Mouse (Mus musculus): ENCODE measurements around the gene Nsd2.
"Not testable (repeated sequence)": the region's sequence is repeated elsewhere in the genome, so short reads cannot be mapped to it uniquely, and the experiment has no call there.

The Nsd2 gene

DNA sequence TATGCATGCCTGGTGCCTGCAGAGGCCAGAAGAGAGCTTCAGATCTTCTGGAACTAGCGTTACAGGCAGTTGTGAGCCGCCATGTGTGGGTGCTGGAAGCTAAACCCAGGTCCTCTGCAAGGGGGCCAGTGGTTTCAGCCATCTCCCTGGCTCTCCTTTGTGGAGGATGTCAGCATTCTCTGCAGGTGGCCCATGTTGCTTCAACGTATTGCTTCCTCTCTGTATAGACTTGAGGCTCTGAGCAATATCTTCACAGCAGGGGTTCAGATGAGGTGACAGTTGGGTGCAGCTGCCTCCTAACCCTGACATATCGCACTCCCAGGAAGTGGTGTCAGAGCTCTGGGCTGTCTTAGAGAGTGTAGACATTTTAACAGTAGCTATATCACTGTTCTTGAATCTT is 30.9 kb downstream of the Nsd2 start:
- no peak for DNase-seq (ENCODE audit: low read depth, low spot score)

DNA sequence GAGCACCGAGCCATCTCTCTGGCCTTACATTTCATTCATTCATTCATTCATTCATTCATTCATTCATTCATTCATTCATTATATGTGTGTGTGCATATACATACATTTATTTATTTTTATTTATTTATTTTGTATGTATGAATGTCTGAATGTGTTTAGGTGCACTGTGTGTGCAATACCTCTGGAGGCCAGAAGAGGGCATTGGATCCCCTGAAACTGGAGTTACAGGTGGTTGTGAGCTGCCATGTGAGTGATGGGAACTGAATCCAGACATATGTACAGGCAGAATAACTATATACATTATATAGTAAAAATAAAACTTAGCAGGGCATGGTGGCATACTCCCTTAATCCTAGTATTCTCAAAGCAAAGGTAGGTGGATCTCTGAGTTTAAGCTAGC is 32.6 kb downstream of the Nsd2 start:
- peak; percentile 19 for DNase-seq (ENCODE audit: low read depth, low spot score)

DNA sequence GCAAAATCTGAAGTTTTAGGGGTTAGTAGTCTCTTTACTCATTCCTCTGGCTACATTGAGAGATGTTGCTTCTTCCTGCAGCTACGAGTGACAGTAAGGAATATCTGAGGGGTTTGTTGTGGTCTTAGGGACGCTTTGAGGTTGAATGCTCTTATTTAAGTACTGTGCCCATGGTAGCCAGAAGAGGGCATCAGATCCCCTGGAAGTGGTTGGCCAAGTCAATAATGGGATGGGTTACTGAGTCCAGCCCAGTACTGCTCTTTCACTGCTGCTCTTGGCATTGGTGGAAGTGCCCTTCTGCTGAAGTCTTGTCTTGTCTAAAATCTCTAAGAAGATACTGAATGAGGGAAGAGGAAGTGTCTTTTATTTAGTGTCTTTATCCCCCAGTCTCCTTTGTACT is 33.5 kb downstream of the Nsd2 start:
- DNase-seq (ENCODE audit: low read depth, low spot score): peak; percentile 43

DNA sequence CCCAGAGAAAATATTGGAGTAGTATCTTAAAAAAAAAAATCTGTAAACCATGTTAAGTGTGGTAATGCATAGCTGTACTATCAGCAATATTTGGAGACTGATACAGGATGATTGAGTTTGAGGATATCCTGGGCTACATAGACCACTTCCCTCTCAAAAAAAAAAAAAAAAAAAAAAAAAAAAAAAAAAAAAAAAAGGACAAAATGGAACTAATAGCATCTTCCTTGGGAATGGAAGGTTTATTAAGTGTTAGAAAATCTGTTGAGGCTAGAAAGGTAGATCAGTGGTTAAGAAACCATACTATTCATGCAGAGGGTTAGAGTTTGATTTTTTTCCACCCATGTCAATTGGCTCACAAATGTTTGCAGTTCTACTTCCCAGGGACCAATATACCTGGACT is 37.2 kb downstream of the Nsd2 start:
- DNase-seq (ENCODE audit: low read depth, low spot score): no peak

DNA sequence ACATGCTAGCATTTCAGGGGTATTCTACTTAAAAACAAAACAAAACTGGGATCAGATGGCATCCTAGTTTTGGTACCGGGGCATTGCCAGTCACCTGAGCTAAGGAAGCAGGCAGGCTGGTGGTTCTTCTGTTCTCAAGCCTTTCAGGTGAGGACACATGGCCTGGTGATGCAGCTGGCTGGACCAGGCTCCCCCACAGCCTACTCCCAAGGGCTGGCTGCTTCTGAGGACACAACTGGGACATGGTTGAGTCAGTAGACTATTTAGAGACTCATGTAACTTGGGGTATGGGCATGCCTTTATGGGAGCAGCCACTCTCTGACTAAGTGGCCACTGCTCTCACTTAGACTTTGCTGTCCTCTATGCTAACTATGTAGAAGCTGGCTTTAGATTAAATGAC is 54.9 kb downstream of the Nsd2 start:
- DNase-seq (ENCODE audit: low read depth, low spot score): no peak

DNA sequence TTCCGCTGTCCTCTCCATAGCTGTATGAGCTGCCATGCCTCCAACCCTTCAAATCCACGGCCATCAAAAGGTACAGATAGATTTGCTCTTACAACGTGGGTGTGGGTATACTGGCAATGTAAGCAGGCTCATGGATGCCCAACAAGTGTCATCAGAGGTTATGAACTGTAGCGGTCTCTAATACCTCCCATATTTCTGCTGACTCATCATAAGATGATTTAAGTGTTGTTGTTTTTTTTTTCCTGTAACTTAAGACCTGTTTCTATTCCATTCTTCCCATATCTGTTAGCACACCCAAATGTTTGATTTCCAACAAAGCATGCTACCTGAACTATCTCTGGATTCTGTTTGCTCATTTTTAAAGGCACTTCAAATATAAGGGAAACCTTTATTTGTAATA is 60.6 kb downstream of the Nsd2 start:
- no peak for DNase-seq (ENCODE audit: low read depth, low spot score)

DNA sequence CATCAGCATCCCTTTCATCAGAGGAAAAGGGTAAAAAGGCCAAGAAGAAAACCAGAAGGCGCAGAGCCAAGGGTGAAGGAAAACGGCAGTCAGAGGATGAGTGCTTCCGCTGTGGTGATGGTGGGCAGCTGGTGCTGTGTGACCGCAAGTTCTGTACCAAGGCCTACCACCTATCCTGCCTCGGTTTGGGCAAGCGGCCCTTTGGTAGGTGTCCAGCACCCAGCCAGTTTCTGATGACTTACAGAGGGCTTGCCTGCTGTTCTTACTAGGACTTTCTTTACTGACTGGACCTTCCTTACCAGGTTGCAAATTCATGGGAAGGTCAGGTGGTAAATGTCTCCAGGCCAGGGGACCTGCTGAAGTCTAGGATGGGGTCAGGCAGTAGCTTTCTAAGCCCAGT is 72.9 kb downstream of the Nsd2 start:
- no peak for DNase-seq (ENCODE audit: low read depth, low spot score)

DNA sequence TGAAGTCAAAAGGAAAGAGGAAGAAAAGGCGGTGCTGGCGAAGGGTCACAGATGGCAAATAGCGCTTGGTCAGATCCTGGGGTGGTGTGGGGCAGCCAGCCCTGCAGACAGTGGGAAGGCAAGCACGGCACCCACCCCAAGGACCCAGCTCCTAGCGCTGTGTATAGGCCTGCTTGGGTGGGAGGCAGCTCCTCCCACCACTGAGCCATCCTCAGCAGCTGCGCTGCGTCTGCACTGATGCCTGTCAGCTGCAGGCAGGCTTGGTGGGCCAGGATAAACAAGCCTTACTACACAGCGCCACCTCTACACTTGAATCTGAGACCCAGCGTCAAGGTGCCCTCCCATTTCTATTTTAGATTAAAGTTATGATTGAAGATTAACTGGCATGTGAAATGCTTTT is 74.6 kb downstream of the Nsd2 start:
- no peak for DNase-seq (ENCODE audit: low read depth, low spot score)

DNA sequence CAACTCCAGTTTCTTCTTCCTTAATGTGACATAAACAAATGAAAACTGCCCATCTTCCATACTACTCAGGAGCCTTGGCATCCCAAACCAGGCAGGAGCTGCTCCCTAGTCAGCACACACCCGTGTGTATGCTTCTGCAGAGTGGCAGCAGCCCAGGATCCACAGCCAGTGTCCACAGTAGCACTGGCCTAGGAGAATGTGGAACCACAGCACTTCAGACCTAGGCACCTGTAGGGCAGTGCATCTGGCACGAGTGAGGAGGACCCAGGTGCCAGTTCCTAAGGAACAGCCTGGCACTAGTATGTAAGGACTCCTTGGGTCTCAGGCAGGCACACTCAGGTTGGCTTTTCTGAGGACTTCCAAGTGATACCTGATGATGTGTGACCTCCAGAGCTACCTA is 76.6 kb downstream of the Nsd2 start:
- DNase-seq (ENCODE audit: low read depth, low spot score): no peak

DNA sequence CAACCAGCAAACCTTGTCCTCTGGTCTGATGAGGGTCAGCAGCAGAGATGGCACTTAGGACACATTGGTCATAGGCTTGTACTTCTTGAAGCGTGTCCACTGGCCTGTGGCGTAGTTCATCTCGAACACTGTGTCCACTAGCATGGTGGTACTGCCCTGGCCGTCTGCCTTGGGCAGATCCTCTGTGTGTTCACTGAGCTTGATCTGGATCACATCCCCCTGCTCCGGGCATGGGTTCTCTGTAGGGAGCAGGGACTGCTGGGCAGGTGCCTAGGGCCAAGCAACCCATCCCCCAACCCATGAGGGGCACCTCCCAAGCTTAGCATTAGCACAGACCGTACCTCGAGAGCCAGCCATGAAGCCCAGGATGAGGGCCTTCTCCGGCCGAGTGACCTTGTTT is 78.1 kb downstream of the Nsd2 start:
- no peak for DNase-seq (ENCODE audit: low read depth, low spot score)

DNA sequence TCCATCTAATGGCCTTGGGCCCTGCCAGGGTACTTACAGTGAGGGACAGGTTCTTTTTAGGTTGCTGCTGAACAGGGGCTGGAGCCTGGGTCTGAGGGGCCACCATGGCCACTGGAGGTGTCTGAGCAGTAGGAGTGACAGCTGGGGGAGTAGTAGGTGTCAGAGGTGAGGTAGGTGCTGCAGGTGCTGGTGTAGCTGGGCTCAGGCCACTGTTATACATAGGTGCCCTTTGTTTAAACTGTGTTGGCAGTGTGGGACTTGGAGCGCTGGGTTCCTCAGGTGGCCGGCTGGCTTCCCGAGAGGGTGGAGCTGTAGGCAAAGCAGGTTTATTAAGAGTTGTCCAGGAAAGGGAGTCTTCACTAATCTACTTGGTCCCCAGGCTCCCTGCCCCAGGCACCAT is 78.7 kb downstream of the Nsd2 start:
- DNase-seq (ENCODE audit: low read depth, low spot score): no peak

DNA sequence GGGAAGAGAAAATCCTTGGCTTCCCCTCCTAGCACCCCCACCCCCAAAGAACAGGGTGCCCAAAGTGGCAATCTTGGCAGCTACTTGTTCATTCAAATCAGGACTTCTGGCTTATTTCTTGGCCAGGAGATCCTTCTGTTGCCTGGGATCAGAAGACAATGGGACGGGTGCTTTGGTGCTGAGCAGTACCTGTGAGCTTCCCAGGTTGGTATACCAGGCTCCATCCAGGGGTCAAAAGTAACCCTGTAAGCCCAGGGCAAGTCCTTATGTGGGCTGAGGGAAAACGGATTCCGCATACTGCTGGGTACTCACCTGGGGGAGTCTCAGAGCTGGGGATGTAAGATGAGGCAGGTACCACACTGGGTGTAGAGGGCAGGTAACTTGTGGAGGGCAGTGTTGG is 79.6 kb downstream of the Nsd2 start:
- no peak for DNase-seq (ENCODE audit: low read depth, low spot score)

DNA sequence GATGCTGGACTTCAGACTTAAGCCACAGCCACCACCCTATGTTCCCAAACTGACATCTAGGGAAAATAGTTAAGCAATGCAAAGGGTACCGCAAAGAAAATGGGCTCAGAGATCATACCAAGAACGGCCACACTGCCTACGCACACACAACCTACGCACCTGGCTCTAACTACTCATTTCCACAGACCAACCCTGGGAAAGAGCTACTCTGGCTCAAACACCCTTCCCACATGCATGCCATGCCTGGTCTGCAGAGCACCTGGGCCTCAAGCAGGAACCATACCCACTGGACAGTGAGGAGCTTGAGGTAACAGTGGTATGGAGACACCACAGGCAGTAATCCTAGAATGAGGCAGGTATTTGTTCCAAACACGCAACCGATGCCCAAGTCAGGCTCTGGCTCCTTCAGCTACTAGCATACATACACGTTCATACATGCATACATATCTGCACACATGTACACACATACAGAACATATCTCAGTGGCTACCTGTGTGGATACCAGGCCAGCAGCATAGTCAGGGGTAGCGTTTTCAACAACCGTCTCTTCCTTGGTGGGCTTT is 80.3 kb downstream of the Nsd2 start:
- no peak for DNase-seq (ENCODE audit: low read depth, low spot score)

DNA sequence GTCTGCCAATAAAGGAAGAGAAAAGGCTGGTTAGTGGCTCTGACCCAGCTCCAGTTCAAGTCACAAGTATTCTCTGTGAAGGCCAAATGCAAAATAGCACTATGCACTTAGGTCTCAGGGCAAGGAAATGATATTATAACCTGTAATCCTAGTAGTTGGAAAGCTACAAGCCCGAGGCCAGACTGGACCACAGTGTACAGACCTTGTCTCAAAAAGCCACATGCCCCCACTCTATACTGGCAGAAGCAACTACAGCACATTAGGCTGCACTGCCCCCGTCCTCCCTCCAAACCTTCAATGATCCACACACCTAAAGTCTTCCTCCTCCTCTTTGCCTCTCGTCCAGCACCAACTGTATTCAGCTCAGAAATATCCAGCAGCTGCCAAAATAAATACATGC is 80.8 kb downstream of the Nsd2 start:
- DNase-seq (ENCODE audit: low read depth, low spot score): no peak

DNA sequence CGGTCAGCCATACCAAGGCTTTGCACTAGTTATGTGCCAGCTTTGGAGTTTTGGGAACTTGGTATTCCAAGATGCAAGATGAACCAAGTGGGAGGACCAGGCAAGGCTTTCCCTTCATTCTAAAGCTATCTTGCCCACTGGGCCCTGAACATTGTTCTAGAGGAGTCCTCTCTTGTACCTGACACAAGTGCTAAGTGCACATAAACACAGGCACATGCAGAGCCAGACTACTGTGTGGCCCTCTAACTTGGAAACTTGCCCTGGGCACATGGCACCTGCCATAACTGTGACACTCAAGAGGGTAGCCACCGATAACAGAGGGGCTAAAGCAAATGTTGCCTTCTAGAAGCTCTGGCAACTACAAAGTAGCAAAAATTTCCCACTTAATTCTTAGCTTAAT is 82.2 kb downstream of the Nsd2 start:
- no peak for DNase-seq (ENCODE audit: low read depth, low spot score)

DNA sequence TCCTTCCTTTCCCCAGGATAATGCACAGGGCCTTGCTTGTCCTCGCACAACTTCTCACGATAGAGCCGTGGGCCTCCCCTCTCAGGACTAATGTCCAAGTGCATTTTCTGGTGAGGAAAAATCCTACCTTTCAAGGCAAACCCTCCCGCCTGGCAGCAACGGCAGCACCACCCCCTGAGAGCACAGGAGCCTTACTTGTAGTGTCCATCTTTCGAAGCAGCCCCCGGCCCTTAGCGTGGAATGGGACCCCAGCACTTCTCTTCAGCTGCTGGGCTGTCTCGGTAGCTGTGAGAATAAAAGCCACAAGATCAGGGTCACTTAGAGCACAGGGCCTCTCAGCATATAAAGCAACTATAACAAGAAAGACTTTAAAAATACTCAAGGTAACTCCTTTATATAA is 82.7 kb downstream of the Nsd2 start:
- DNase-seq (ENCODE audit: low read depth, low spot score): no peak

DNA sequence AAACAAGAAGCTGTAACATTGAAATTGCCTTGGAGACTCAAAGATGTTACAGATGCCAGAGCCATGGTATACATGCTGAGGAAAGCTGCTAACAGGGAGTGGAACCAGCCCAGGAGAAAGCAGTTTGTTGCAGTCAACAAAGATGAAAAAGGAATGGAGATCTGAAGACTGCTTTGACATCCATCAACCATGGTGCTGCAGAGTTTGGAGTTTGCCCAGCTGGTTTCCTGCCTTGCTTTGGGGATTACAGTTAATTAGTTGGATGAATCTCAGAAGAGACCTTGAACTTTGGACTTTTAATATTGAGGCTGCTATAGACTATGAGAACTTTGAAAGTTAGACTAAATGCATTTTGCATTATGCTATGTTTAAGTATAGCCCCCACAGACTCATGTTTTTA is 94.5 kb downstream of the Nsd2 start:
- DNase-seq (ENCODE audit: low read depth, low spot score): not testable (repeated sequence)

DNA sequence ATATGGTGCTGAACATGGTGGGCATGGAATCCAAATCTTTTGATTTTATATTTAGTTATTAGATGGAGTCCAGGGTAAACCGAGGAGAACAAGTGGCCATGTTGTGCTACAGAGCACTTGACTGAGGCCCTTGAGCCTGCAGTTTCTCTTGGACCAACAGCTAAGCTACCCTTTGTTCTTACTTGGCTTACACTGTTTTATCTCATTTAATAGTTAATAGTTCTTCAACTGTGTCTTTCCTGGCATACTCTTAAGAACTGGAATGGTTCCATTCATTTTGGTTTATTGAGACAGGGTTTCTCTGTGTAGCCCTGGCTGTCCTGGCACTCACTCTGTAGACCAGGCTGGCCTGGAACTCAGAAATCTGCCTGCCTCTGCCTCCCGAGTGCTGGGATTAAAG is 96.1 kb downstream of the Nsd2 start:
- DNase-seq (ENCODE audit: low read depth, low spot score): not testable (repeated sequence)

DNA sequence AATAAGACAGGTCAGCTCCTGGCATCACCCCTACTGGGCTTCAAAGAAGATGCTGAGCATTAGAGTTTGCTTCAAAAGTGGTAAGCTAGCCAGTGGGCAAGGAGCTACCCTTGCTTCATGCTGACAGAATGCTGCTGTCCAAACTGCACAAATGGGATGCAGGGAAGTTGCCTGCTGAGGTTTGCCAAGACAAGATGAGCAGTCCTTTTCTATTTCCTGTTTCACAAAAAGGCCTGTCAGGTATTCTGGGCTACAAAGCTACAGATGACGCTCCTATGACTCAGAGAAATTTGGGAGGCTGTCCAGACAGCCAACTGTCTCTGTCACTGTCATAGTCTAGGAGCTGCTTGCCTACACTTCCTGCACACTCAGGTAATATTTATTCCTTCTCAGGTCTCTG is 98.9 kb downstream of the Nsd2 start:
- no peak for DNase-seq (ENCODE audit: low read depth, low spot score)

DNA sequence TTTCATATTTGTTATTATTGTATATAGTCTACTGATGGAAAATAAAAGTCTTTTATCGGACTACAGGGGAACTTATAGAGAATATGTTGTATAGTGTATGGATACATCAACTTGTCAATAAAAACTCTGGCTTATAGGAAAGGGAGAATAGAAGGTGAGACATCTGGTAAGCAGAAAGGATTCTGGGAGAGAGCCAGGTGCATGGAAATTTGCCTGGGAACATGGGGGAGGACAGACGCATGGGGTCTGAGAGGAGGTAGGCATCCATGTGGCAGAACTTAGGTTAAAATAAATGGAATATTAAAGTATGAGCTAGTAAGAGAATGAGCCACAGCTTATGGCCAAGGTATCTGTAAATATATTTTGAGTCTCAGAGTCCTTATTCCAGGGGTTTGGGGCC is 99.5 kb downstream of the Nsd2 start:
- no peak for DNase-seq (ENCODE audit: low read depth, low spot score)

DNA sequence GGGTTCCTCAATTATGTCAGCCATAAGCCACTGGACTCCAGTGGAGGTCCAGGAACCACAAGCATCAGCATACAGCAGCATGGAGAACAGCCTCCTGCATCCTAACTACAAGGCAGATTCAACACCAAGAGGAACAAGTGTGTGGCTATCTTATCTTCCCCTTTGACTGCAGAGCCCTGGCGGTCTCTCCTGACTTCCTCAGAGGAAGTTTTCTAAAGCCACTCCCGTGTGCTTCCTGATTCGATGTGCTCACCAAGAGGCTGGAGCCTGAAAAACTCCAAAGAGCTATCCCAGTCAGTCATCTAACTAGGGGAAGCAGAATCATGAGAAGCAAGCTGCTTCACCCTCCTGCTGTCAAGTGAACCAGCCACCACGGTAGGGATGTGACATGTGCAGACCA is 100.4 kb downstream of the Nsd2 start:
- no peak for DNase-seq (ENCODE audit: low read depth, low spot score)

DNA sequence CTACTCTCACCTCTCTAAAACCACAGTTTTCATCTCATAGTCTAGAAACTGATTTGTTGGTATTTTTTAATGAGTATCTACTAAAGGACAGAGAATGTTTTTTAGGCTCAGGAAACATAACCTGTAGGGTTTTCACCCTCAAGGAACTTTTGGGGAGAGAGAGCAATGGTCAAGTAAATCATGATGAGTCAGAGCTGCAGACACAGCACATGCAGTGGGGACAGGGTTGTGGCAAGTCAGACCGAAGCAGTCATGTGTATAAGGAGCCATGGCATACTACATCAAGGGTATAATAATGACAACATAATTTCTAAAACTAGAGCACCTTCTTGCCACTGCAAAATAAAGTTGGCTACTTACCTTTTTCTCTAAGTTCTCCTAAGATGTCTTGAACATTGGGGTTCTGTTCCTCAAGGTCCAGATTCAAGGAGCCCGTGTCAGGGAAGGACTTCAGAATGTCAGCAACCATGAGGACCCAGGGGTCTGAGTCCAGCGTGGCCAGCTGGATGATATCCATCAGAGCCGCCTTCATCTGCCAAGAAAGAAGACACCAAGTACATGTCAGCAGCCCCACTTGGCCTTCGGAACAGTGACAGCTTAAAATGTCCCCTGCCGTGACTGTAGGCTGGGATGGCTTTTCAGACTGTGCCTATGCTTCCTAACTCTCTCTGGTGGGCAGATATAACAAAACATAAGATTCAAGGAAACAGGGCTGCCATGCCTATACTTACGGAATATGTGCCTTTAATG is 101.1 kb downstream of the Nsd2 start:
- no peak for DNase-seq (ENCODE audit: low read depth, low spot score)

DNA sequence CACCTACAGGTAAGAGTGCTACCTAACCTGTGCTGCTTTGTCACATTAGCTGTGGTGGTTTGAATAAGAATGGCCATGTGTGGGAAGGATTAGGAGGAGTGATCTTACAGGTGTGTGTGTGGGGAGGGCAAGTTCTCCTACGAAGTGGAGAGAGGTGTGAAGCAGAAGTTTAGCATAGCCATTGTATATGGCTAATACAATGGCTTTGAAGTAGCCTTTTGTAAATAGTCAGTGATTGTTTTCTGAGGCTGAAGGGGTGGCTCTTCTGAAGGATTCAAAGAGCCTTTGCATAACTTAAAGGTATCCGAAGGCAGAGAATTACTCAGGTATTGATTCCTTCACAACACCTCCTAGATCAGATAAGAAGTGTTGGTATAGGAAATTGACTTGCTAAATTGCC is 102.0 kb downstream of the Nsd2 start:
- DNase-seq (ENCODE audit: low read depth, low spot score): peak; percentile 79

DNA sequence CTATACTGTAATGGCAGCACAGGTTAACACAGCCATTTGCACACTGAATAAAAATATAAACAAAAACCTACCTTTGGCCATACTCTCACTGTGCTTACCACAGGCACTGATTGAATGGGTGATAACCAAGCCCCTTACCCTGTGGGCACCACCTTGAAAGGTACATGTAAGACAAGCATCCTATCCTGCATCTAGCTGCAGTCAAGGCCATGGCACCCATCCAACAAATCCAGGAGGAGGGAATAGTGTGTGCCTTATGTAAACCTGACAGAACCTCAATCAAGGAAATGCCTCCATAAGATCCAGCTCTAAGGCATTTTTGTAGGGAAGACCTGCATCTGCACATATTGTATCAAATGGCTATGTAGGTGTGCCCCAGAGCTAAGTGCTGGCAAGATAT is 105.6 kb downstream of the Nsd2 start:
- DNase-seq (ENCODE audit: low read depth, low spot score): no peak
